Mouse (Mus musculus): ENCODE data around the gene Cd70.

Cd70 gene

DNA sequence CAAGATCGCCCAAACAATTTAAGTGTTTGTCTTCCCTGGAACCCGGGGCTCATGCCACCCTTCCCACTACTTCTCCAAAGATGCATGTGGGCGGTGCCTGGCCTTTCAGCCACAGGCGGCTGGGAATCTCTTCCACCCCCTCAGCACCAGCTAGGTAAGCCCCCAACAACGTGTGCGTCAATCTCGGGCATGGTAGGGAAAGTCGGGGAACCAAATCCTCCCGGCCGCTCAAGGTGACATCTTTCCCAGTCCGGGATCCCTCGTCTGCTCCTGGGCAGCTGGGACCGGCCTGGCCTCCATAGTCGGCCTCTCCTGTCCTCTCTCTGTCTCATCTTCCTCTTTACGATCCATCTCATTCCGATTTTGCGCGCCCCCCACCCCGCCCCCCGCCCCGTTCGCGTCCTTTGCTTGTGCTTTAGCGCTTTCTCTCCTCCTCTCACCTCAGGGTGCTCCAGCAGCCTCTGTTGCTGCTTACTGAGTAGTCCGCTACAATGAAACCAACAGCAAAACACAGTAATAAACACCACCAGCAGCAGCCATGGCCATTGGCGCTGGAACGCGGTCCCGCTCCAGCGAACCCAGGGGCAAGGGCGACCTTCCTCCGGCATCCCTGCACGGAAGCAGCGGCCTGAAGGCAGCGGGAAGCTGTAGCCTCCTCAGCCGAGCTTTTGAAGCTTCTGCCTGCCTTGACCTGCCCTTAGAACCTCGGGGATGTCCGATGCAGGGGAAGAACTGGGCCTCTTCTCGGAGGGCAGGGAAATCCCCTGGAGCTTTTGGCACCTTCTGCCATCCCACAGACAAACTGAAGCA, at the start of gene Cd70:
TSS of gene Cd70 (minus strand) at position 784 of the 810 bp plus-strand sequence.
- in situ Hi-C loops (cut with MboI): no loop called here

DNA sequence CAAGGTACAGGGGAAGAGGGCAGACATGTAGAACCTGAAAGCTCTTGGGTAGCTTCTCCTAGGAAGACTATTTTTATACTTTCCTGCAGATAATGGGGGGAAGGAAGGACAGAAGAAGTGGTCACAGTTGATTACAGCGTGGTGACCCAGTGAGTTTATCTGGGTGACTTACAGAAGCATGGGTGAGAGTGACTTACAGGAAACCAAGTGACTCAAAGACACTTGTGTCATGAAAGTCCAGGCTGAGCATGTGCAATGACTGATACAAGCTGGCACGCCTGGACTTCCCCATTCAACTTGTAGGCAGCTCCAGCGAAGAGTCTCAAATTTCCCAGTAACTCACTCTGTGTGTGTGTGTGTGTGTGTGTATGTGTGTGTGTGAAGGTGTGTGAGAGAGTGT, 48.7 kb upstream of the Cd70 start:
- in situ Hi-C loops (cut with MboI): no loop called here

DNA sequence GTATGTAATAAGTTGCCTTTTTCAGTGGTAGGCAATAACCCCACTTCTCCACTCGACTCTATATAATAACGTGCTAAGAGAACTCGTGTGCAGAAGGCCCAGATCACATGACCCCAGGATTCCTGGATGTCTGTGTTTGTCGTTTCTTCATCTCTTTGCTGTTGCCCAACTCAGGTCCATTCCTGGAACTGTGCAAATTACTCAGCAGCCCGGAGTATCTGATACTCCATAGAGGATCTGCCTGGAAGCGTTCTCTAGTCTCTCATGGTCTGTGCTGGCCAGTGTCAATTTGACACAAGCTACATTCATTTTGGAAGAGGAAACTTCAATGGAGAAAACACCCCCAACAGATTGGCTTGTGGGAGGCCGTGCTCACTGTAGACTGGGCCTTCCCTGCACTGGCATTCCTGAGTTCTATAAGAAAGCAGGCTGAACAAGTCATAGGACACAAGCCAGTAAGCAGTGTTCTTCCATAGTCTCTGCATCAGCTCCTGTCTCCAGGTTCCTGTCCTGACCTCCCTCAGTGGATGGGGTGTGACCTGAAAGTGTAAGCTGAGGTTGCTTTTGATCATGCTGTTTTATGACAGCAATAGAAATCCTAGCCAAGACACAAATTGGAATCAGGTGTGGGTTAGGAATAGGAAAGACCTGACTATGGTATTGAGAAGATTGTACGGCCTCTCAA, 45.9 kb upstream of the Cd70 start:
- in situ Hi-C loops (cut with MboI): no loop called here

DNA sequence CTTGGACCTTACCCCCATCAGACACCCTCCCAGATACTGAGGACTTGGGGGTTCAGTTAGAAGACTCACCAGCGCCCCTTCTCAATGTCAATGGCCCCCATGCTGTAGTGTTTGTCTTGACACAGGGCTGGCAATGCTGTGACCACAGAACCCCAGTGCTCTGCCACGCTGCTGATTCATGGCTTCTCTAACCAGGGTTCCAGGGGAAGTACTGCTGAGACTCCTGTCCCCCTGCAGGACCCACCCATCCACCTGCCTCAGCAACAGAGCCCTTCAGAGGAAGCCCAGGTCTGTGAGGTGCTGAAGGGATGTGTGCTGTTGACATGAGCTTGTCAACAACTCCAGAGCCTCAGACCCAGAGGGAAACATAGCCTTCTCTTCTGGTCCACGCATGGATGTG, 45.2 kb upstream of the Cd70 start:
- in situ Hi-C loops (cut with MboI): no loop called here

DNA sequence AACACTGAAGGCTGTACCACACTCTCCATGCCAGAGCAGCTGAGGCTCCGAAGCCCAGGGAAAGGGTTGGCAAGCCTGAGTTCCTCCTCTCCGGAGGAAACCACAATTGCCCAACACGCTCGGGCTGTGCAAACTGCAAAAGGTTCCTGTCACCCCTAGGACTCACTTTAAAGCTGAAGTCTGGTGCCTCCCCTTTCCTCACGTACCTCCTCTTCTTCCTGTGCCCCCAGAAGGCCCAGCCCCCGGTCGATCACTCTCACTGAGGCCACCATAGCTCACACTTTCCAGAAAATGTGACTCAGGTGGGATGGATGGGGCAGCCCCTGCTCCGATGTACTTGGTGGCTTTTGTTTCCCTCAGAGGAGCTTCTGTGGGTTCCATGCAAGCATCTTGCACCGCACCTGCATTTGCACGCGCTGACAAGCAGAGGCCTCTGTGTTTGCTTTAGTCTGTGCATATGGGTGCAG, 44.5 kb upstream of the Cd70 start, which contains the start of gene Tnfsf14:
TSS of gene Tnfsf14 (minus strand) at position 137 of the 467 bp plus-strand sequence.
- in situ Hi-C loops (cut with MboI): no loop called here

DNA sequence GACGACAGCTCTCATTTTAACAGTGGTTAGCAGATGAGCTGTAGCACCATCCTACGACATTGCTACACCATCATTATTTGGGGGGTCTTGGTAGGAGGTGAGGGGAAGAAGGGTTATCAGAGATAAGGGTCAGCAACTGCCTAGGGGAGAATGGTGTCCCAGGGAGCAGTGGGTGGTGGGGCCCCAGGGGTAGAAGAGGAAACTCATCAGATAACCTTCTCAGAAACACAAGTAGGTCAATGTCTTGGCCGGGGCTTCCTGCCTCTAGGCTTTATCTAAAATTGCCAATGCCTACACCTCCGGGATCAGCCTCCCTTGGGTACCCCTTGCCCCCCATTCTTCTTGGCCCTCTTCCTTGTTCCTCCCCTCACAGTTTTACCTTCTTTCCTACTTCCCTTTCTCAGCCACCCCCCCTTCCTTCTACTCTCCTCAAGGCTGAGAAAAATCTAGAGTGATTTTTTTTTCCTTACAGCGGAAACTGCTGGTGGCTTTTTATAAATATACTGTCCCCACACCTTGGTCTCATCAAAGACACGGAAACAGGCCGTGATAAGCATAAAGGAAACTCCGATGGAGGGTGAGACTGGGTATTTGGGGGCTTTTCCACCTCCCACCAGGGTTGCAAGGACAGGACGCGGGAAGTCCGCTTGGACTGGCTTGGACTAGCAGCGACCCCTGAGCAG, 39.1 kb upstream of the Cd70 start:
- in situ Hi-C loops (cut with MboI): no loop called here

DNA sequence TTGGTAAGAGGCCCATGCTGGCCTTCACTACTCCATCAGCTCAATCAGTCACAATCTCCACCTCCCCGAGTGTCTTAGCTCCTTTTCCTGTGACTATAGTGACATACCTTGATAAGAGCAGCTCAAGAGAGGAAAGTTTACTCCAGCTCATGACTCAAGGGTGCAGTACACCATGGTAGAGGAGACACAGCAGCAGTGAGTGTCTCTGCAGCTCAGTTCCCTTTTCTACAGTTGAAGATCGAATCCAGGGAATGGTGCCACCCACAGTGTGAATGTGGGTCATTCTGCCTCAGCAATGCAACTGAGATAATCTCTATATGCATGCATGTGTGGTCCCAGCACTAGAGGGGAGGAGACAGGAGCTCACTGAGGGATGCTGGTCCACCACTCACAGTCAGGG, 36.1 kb upstream of the Cd70 start:
- in situ Hi-C loops (cut with MboI): no loop called here

DNA sequence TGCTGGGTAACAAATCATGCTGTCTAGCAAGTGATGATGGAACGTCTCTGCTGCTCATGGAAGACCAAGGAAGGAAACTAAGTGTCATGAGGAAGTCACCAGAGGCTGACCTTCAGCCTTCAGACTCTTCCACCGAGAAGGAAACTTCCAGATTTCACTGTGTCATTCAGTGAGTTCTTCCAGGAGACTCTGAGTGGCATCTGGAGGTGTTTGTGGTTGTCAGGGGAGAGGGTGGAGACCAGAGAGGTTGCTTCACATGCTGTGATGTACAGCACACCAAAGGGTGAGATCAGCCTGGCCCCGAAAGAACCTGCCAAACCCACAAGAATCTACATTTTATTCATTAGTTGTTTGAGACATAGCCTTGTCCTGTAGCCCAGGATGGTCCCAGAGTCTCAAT, 33.3 kb upstream of the Cd70 start:
- in situ Hi-C loops (cut with MboI): no loop called here

DNA sequence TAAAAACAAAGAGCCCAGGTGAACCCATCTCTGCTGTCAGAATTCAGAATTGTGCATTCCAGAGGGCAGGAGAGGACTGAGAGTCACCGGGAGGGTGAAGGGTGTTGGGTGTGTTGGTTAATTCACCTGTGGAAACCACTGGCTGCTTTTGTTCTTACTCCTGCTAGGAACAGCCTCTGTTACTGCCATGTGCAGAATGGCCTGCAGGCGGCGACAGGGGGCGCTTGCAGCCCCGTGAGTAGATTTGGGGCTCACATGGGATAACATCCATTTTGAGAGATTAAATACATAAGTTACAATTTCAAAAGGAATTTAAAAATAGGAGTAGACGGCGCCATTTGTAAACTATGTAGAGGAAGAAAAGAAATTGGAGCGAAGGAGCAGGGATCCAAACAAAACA, 30.8 kb upstream of the Cd70 start:
- in situ Hi-C loops (cut with MboI): no loop called here

DNA sequence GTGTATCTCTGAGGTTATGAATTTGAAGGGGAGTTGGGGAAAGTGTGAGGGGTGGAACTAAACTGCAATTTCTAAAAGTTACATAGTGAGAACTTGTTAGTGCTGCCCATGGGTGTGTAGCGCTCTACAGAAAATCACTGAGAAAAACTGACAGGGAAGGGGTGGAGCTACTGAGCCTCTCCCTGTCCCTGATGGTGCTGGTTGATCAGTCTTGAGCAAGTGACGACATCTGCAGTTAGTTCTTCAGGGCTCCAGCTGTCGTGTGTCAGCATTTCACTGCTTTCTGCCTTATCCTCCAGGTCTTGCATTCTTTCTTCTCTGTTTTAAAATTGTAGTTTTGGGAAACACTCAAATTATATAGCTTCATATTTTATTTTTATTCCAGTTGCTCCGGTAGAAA, 23.8 kb upstream of the Cd70 start:
- in situ Hi-C loops (cut with MboI): no loop called here

DNA sequence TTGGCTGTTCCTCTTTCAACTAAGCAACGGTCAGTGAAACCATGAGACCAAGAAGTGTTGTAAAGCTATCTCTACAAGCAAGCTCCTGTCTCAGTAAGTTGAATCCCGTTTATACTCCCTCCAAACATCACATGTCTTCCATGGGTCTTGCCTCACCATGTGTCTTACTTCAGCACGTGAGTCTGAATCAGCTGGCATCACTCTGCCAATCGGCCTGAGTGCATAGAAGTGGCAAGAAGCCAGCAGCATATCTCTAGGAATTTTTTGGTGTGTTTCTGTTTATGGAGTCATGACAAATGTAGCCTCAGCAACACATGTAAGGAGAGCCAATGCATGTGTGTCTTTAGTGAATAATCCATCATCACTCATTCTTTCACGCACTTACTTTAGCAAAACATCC, 22.8 kb upstream of the Cd70 start:
- in situ Hi-C loops (cut with MboI): no loop called here

DNA sequence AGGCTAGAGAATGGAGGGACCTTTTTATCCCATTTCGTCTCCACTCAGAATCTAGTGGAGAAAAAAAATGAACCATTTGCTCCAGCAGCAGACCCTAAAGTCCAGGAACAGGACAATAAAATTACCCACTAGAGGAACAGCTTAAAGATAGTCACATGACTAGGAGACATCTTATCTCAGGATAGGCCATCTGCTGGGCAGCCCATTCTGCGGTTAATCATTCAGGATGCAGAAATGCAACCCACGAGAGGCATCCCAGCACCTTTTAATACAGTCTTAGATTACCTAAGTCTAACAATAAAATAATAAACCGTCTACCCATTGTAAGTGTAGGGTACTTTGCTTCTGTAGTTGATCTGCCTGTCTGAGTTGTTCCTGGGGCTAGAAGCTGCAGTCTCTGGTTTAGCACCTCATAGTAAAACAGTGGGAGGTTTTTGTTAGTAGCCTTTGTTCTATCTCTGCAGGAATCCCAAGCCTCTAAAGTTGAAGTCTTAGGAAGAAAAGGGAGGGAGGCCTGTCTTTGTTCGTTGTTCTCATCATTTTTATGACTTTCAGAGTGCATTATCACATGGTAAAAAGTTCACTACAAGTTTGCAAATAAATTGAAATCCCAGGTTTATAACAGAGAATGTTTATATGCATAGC, 21.2 kb upstream of the Cd70 start:
- in situ Hi-C loops (cut with MboI): no loop called here

DNA sequence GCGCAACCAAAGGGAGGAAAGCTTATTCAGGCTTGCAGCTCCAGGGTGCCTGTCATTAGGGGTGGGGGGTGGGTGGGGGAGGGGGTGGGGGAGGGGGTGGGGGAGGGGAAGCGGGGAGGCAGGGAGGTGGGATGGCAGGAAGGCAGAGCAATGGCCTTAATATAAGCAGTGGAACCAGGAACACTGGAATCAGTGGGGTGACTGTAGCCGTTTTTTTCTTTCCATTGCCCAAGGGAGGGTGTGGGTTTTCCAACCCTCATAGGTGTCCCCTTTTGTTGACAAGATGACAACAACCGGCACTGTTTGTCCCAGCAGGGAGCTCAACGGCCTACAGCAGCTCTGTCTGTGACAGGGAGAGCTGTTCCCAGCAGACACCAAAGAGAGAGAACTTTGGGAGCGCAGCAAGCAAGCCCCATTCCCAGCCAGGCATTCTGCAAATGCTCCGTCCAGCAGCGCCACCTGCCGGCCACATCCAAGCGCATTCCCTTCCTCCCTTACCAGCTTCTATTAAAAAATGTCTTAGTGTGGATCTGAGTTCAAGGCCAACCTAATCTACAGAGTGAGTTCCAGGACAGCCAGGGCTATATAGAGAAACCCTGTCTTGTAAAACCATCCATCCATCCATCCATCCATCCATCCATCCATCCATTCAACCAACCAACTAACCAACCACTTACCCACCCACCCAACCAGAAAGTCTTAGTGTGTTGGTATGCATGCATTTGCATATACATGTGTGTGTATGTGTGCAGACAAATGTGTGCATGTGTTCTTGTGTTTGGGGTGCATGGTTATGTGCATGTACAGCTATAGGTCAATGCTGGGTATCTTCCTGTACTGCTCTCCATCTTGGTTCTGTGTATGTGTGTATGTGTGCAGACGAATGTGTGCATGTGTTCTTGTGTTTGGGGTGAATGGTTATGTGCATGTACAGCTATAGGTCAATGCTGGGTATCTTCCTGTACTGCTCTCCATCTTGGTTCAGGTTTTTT, 17.5 kb upstream of the Cd70 start:
- in situ Hi-C loops (cut with MboI): loop anchor here (5.0 kb wide), 1 partner anchor 170 kb away; the partner anchor contains the start of gene Alkbh7

DNA sequence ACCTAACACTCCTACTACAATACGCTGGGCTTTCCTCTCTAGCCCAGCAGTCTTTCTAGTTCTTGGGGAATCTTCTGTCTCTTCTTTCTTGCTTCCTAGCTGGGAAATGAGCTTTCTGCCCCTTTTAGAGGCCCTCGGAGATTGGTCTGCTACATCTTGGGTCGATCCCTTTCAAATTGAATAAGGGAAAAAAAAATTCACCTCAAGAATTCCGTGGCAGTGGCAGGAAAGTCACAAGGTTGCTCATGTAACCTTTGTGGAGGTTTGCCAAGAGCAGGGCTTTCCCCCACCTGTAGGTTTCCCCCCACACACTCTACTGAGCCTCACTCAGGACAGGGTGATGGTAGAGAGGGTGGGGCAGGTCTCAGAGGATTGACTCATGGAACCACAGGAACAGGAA, 4.2 kb upstream of the Cd70 start:
- in situ Hi-C loops (cut with MboI): no loop called here

DNA sequence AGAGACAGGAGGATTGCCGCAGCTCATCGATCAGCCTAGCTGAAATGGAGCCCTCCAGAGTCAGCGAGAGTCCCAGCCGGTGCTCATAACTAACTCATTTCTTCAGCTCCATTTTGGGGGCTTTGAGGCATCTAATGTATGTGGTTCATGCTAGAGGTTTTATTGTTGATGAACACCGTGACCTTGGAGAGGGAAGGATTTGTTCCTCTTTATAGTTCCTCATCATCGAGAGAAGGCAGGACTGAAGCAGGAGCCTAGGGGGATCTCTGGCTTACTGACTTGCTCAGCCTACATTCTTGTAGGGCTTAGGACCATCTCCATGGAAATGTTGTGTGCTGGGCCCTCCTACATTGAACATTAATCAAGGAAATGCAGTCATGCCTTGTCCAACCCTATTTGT, 3.4 kb upstream of the Cd70 start:
- in situ Hi-C loops (cut with MboI): no loop called here

DNA sequence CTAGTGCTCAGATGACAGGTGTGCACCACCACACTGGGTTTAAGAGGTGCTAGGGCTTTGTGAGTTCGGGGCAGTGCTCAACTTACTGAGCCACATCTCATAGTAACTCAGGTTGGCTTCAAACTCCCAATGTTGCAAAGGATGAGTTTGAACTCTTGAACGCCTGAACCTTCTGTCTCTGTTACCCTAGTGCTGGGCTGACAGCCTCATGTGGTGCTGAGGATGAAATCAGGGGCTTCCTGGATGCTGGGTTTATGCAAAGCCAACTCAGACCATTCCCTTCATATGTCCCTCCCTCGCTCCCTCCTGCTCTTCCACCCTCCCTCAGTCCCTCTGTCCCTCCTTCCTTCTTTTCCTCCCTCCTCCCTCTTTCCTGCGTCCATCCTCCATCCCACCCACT, 1.2 kb downstream of the Cd70 start:
- in situ Hi-C loops (cut with MboI): no loop called here

DNA sequence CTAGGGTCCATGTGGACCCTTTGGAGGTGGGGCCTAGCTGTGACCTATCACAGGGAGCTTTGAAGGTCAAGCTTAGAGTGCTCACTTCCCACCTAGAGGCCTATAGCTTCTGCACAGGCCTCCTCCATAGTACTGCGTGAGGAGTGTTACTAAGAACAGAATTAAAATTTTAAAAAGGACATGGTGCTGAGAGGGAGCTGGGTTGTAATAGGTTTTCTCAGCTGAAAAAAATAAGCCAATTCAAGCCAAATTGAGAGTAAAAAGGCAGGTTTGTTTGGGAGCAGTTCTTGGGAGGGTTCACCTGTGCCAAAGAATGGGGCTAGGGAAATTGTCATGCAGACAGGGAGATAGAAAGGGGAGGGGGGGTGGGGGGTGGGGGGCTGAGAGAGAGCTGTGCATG, 4.5 kb downstream of the Cd70 start:
- in situ Hi-C loops (cut with MboI): no loop called here

DNA sequence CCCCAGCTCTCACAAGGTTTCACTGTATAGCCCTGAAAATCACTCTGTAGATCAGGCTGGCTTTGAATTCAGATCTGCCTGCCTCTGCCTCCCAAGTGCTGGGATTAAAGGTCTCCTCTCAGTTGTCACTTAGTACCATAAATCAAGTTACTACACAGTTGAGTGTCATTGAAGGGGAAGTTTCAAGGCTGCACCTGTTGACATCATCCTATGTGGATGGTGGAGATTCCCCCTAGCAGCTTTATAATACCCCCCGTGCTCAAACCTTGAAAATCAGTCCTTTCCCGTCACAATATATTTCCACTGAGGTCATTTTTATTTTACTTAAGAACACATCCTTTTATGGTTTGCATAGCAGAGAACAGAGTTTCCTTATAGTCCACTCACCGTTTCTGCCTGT, 5.9 kb downstream of the Cd70 start:
- in situ Hi-C loops (cut with MboI): no loop called here

DNA sequence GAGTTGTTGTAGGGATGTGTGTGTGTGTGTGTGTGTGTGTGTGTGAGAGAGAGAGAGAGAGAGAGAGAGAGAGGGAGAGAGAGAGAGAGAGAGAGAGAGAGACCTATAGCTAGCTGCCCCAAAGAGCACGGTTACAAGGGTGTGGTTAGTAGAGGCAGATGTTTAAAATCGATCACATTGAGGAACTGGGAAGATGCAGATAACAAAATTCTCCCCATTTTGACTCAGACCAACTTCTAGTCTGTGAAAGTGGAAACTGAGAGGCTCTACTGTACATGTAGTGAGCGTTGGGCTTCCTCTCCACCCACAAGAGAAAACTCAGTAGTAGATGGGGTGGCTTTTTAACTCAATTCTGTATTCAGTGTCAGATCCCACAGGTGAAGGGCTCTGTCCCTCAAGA, 9.9 kb downstream of the Cd70 start:
- in situ Hi-C loops (cut with MboI): no loop called here

DNA sequence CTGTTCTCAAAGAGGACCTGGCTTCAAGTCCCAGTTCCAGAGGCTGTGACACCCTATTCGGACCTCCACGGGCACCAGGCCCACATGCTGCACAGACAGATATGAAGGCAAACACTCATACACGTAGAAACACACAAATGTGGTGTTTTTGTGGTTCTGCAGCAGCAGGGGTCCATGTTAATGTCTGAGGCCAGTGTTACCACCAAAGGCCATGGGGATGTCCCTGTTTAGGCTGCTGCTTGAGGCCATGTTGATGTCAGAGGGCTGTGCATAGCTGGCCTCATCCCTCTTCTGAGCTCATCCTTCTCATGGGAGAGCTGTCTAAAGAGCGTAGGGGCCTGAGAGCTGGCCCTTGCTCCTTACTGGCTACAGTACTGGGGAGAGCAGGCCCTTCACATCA, 10.9 kb downstream of the Cd70 start:
- in situ Hi-C loops (cut with MboI): no loop called here

DNA sequence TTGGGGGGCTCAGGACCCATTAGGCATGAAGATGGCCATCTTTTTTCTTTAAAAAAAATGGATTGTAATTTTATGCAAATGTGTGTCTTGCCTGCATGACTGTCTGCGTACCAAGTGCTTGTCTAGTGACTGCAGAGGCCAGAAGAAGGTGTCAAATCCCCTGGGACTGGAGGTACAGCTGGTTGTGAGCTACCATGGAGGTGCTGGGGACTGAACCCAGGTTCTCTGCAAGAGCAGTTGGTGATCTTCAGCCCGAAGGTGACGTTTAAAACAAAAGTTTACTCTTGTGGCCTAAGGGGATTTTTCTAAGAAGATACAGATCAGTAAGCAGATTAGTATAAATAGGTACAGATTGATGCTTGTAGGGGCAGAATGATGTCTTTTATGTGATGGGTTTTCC, 13.9 kb downstream of the Cd70 start:
- in situ Hi-C loops (cut with MboI): no loop called here
